In genomic region chr2:156353265-156353692, GRCm38 (mm10) we compare ENCODE assay signal across 10 mouse cellular contexts. TPM values are rescaled to one million over a fixed set of nuclear protein-coding genes. Genes with fewer than 3 reads are reported as not detected.
DNase-seq lines count a peak whose midpoint lies in the region; ATAC-seq and TF ChIP-seq lines count a peak whose summit lies in the region.
"Had no signal": no experiment of that assay in that cellular context is flagged by ENCODE, and none has a peak within 500 bp of the region (broad histone marks: within the 10 kb centered on the region; RNA-seq: fewer than 3 reads in every experiment).

No protein-coding gene starts in this region.

- H3K27ac ChIP-seq in hindbrain, embryonic 13.5 days: peak overlapping the region; percentile 62
- H3K27ac ChIP-seq in hindbrain, embryonic 10.5 days: no peak overlapping the region
- H3K27ac ChIP-seq in hindbrain, postnatal 0 days: peak overlapping the region; percentile 26; the same call in 1 of the 2 replicates
- H3K27ac ChIP-seq: lung, embryonic 15.5 days had no signal

- no peak for TF ChIP-seq POLR2A in brain, embryonic 14.5 days (IDR thresholded peaks at IDR 0.05; ENCODE audit: borderline replicate concordance, extremely low read depth, insufficient read depth, insufficient read length, poor library complexity, severe bottlenecking)

- no peak for ATAC-seq in hindbrain, embryonic 13.5 days (ENCODE audit: low FRiP score)
- peak; percentile 36; the same call in 1 of the 2 replicates for ATAC-seq in hindbrain, postnatal 0 days
- ATAC-seq in granulocyte monocyte progenitor cell, adult 5-6 weeks (replicated peaks; ENCODE audit: poor library complexity, severe bottlenecking): no peak
- ATAC-seq: Patski had no signal

- no peak overlapping the region for H3K4me2 ChIP-seq in hindbrain, embryonic 13.5 days
- H3K4me2 ChIP-seq in hindbrain, postnatal 0 days (ENCODE audit: low read depth, low read length): no peak overlapping the region
- H3K4me2 ChIP-seq: lung, embryonic 15.5 days had no signal

- peaks cover 13% of the 10 kb centered on the region for H3K4me1 ChIP-seq in hindbrain, embryonic 13.5 days (replicated peaks)
- peaks cover 13% of the 10 kb centered on the region for H3K4me1 ChIP-seq in hindbrain, embryonic 10.5 days (replicated peaks)
- no peaks in the 10 kb centered on the region for H3K4me1 ChIP-seq in hindbrain, postnatal 0 days (ENCODE audit: insufficient read depth, low read length)
- H3K4me1 ChIP-seq: lung, embryonic 15.5 days had no signal

- H3K36me3 ChIP-seq in hindbrain, embryonic 13.5 days: no peaks in the 10 kb centered on the region
- H3K36me3 ChIP-seq in hindbrain, embryonic 10.5 days: no peaks in the 10 kb centered on the region
- H3K36me3 ChIP-seq in hindbrain, postnatal 0 days (ENCODE audit: insufficient read depth, low read length): no peaks in the 10 kb centered on the region
- H3K36me3 ChIP-seq: lung, embryonic 15.5 days had no signal

- no peaks in the 10 kb centered on the region for H3K9me3 ChIP-seq in hindbrain, embryonic 13.5 days
- no peaks in the 10 kb centered on the region for H3K9me3 ChIP-seq in hindbrain, embryonic 10.5 days
- no peaks in the 10 kb centered on the region for H3K9me3 ChIP-seq in hindbrain, postnatal 0 days (ENCODE audit: low read length)
- H3K9me3 ChIP-seq: lung, embryonic 15.5 days had no signal

- WGBS in hindbrain, embryonic 13.5 days: 49% methylated on average over 7 of the region's 7 CpGs
- 62% methylated on average over 7 of the region's 7 CpGs for WGBS in hindbrain, embryonic 10.5 days
- 40% methylated on average over 7 of the region's 7 CpGs for WGBS in hindbrain, postnatal 0 days

- TF ChIP-seq CTCF in brain, embryonic 14.5 days (IDR thresholded peaks at IDR 0.05; ENCODE audit: borderline replicate concordance, extremely low read depth, insufficient read depth, insufficient read length): no peak
- TF ChIP-seq CTCF in hindbrain, postnatal 0 days (IDR thresholded peaks at IDR 0.05; ENCODE audit: low read depth): no peak

- H3K27me3 ChIP-seq in hindbrain, embryonic 13.5 days: no peaks in the 10 kb centered on the region
- no peaks in the 10 kb centered on the region for H3K27me3 ChIP-seq in hindbrain, embryonic 10.5 days (ENCODE audit: insufficient read depth, poor library complexity, severe bottlenecking)
- H3K27me3 ChIP-seq in hindbrain, postnatal 0 days (ENCODE audit: insufficient read depth, low read length): no peaks in the 10 kb centered on the region
- H3K27me3 ChIP-seq: lung, embryonic 15.5 days; Patski had no signal

- no peak for DNase-seq in hindbrain, embryonic 10.5 days (ENCODE audit: low spot score)
- DNase-seq in 3134 (ENCODE audit: extremely low read depth, insufficient read length, low spot score): peak; percentile 22
- peak; percentile 43 for DNase-seq in brain, embryonic 14.5 days (ENCODE audit: low read depth)
- peak; percentile 5 for DNase-seq in hindbrain, postnatal 0 days (ENCODE audit: low spot score)
- DNase-seq in urinary bladder, postnatal 10 days (ENCODE audit: low spot score): no peak
- no peak for DNase-seq in spleen, adult 12 weeks (ENCODE audit: low spot score)

- H3K9ac ChIP-seq in hindbrain, embryonic 13.5 days: 0 out of 2 replicates have a peak overlapping the region, but pooled peaks have one; percentile 43
- no peak overlapping the region for H3K9ac ChIP-seq in hindbrain, postnatal 0 days (replicated peaks; ENCODE audit: low read length)
- H3K9ac ChIP-seq: lung, embryonic 15.5 days had no signal

- H3K4me3 ChIP-seq in hindbrain, embryonic 13.5 days: no peak overlapping the region
- no peak overlapping the region for H3K4me3 ChIP-seq in hindbrain, embryonic 10.5 days
- no peak overlapping the region for H3K4me3 ChIP-seq in hindbrain, postnatal 0 days (ENCODE audit: low read length)
- H3K4me3 ChIP-seq: lung, embryonic 15.5 days had no signal

RNA-seq across cellular contexts. Expression of gene Scand1, which starts 40.8 kb away (rescaled TPM):
- 84.7 and 95.3 TPM in 2 replicates for polyA plus RNA-seq in hindbrain, embryonic 13.5 days (2015; fragmentation: Nextera tagmentation; extraction: Ambion mirVana)
- 62.2 and 96.5 TPM in 2 replicates for polyA plus RNA-seq in hindbrain, embryonic 10.5 days (2016; fragmentation: Nextera tagmentation; extraction: Ambion mirVana)
- 117 and 173 TPM in 2 replicates for polyA plus RNA-seq in brain, embryonic 14.5 days (2012; rRNA removed)
- total RNA-seq in hindbrain, postnatal 0 days (2014; rRNA removed): 348 and 377 TPM in 2 replicates
- 129 and 132 TPM in 2 replicates for polyA plus RNA-seq in hindbrain, postnatal 0 days (2015; fragmentation: Nextera tagmentation; extraction: Ambion mirVana)
- 0.60 and 5.4 TPM in 2 replicates for total RNA-seq in granulocyte monocyte progenitor cell, adult 5-6 weeks (2014; fragmentation: Nextera tagmentation)
- total RNA-seq in granulocyte monocyte progenitor cell, adult 5-6 weeks (2017): 20.9 and 28.4 TPM in 2 replicates

RNA-seq across cellular contexts. Expression of gene Cnbd2, which starts 41.2 kb away (rescaled TPM):
- 6.3 and 7.7 TPM in 2 replicates for polyA plus RNA-seq in hindbrain, embryonic 13.5 days (2015; fragmentation: Nextera tagmentation; extraction: Ambion mirVana)
- polyA plus RNA-seq in hindbrain, embryonic 10.5 days (2016; fragmentation: Nextera tagmentation; extraction: Ambion mirVana): 3.7 TPM in 2 replicates
- 3.0 and 4.1 TPM in 2 replicates for polyA plus RNA-seq in brain, embryonic 14.5 days (2012; rRNA removed)
- 1.7 and 3.3 TPM in 2 replicates for total RNA-seq in hindbrain, postnatal 0 days (2014; rRNA removed)
- 7.9 and 8.2 TPM in 2 replicates for polyA plus RNA-seq in hindbrain, postnatal 0 days (2015; fragmentation: Nextera tagmentation; extraction: Ambion mirVana)
- total RNA-seq in granulocyte monocyte progenitor cell, adult 5-6 weeks (2014; fragmentation: Nextera tagmentation): 3.4 and 4.0 TPM in 2 replicates
- total RNA-seq in granulocyte monocyte progenitor cell, adult 5-6 weeks (2017): 2.6 and 6.5 TPM in 2 replicates

Comparison
In these comparisons a context has a peak if more than half of its experiments do, and no peak if none do; other contexts are left out.
1. DNase-seq: peak in 3134 (single experiment), brain, embryonic 14.5 days (single experiment) and hindbrain, postnatal 0 days (single experiment); none in hindbrain, embryonic 10.5 days (single experiment), urinary bladder, postnatal 10 days (single experiment) and spleen, adult 12 weeks (single experiment).